Mouse (Mus musculus) heart, embryonic 13.5 days (tissue): ENCODE results near the gene Galnt17. TPM values are rescaled to one million over a fixed set of nuclear protein-coding genes. Genes with fewer than 3 reads are reported as not detected.

Experiments
- ATAC-seq: fragments of 200-750 bp; cut with Nextera tagmentation; 2 replicates; pipeline ENCODE4 v1.8.0; 2017; ENCODE audit warnings: moderate TSS enrichment; ENCODE audit not compliant: insufficient number of reproducible peaks, low FRiP score, low TSS enrichment; ENCODE audit errors: extremely low read depth
- H3K27ac ChIP-seq: fragments of 300-500 bp; sonication (generic); replicated peaks from 2 replicates; pipeline ENCODE4 v1.5.1; 2015; ENCODE audit warnings: moderate library complexity, mild to moderate bottlenecking, inconsistent platforms
- H3K27me3 ChIP-seq: fragments of 300-500 bp; sonication (generic); replicated peaks from 2 replicates; pipeline ENCODE4 v1.6.1; 2015; ENCODE audit warnings: mild to moderate bottlenecking, inconsistent platforms
- H3K36me3 ChIP-seq: fragments of 300-500 bp; sonication (generic); 2 replicates; pipeline ENCODE4 v1.6.1; 2015; ENCODE audit warnings: mild to moderate bottlenecking, inconsistent platforms
- H3K4me1 ChIP-seq: fragments of 300-500 bp; sonication (generic); 2 replicates; pipeline ENCODE4 v1.6.1; 2015; ENCODE audit warnings: inconsistent platforms
- H3K4me2 ChIP-seq: fragments of 300-500 bp; sonication (generic); 2 replicates; pipeline ENCODE4 v1.6.1; 2015; ENCODE audit warnings: inconsistent platforms, mild to moderate bottlenecking, moderate library complexity
- H3K4me3 ChIP-seq: fragments of 300-500 bp; sonication (generic); 2 replicates; pipeline ENCODE4 v1.5.1; 2015; ENCODE audit warnings: moderate library complexity, mild to moderate bottlenecking, inconsistent platforms
- H3K9ac ChIP-seq: fragments of 300-500 bp; sonication (generic); 2 replicates; pipeline ENCODE4 v1.6.1; 2015; ENCODE audit warnings: inconsistent platforms, mild to moderate bottlenecking, moderate library complexity
- H3K9me3 ChIP-seq: fragments of 300-500 bp; sonication (generic); 2 replicates; pipeline ENCODE4 v1.6.1; 2016; ENCODE audit warnings: inconsistent platforms
- WGBS: fragments of 180-500 bp; shearing (Covaris S2); methylation state at CpG from one replicate; pipeline ENCODE4 v1.1.7; 2015; ENCODE audit warnings: mixed read lengths; 5-methylcytosine and 5-hydroxymethylcytosine counted together
- polyA plus RNA-seq: library from polyadenylated mRNA; unstranded; fragments of >200 nt; fragmentation: Nextera tagmentation; extraction: Ambion mirVana; gene quantifications from 2 replicates; pipeline ENCODE4 v1.2.1, GENCODE M21; 2015

Gene Galnt17
- polyA plus RNA-seq, 1 experiment from 2014 or later, result 1.0 TPM

DNA sequence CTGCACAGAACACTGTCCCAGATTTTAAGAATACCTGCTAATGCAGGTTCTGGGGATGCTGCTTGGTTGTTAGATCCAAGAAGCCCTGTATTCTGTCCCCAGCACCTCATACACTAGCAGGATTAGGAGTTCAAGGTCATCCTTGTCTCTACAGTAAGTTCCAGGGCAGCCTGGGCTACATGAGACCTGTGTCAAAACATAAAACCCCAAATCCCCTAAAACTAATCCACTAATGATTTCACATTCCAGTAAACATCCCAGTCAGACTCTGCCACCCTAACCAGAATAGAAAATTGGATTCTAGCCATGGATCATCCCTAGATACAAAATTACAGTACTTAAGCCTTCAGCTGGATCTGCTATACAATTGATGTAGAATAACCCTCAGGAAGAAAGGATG lies 123.7 kb downstream of the Galnt17 start:
- no peak overlapping the region for H3K27ac ChIP-seq
- H3K9me3 ChIP-seq, result no peaks in the 10 kb centered on the region
- no peak for ATAC-seq
- no peaks in the 10 kb centered on the region for H3K27me3 ChIP-seq
- no peak overlapping the region for H3K9ac ChIP-seq
- no peak overlapping the region for H3K4me2 ChIP-seq
- no peaks in the 10 kb centered on the region for H3K36me3 ChIP-seq
- H3K4me1 ChIP-seq, result peaks cover 8% of the 10 kb centered on the region
- H3K4me3 ChIP-seq, result no peak overlapping the region

DNA sequence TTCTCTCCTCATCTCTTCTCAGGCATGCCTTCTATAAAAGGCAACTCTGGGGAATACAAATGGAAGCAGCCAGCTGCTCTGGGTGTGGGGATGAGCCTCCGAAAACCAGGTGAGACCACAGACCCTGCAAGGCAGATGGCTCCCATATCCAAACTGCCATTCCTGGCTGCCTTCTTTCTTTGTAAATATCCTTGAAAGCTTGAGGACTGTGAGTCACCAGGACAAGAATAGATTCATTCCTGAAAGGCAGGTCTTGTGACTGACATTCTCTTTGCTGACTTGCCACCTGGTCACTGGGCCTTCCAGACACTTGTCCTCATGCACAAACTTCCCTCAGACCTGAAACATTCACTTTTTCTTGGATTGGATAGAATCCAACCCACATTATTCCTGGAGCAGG lies 127.1 kb downstream of the Galnt17 start:
- Histone ChIP-seq H3K4me2 (no peak overlapping the region), H3K9me3 (no peaks in the 10 kb centered on the region), H3K4me1 (peaks cover 20% of the 10 kb centered on the region), H3K36me3 (no peaks in the 10 kb centered on the region), H3K4me3 (no peak overlapping the region), H3K27me3 (no peaks in the 10 kb centered on the region), H3K9ac (no peak overlapping the region), H3K27ac (no peak overlapping the region)
- 49% methylated on average over 1 of the region's 1 CpGs for WGBS
- ATAC-seq, result no peak

DNA sequence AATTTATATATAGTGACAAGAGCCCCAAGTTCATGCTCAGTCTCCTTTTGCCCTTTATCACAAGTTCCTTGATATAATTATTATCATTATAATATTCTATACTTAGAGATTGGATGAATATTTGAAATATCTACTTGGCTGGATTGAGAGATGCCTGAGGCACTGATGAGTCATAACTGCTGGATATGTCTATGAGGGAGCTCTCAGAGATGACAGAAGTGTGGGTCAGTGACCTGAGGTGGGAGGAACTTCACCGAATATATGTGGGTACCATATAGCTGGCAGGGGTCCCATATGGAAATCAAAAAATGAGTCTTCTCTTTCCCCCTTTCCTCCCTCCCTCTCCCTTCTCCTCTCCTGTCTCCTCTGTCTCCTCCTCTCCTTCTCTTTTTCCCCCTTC lies 127.5 kb downstream of the Galnt17 start:
- no peak overlapping the region for H3K9ac ChIP-seq
- H3K9me3 ChIP-seq, result no peaks in the 10 kb centered on the region
- 47% methylated on average over 1 of the region's 1 CpGs for WGBS
- H3K4me3 ChIP-seq, result no peak overlapping the region
- no peak overlapping the region for H3K27ac ChIP-seq
- H3K36me3 ChIP-seq, result no peaks in the 10 kb centered on the region
- no peak overlapping the region for H3K4me2 ChIP-seq
- no peaks in the 10 kb centered on the region for H3K27me3 ChIP-seq
- H3K4me1 ChIP-seq, result peaks cover 20% of the 10 kb centered on the region
- ATAC-seq, result no peak

GRCm38 (mm10) chr5:131177851-131178250 lies 130.4 kb downstream of the Galnt17 start:
- Histone ChIP-seq H3K27me3 (no peaks in the 10 kb centered on the region), H3K4me3 (no peak overlapping the region), H3K36me3 (no peaks in the 10 kb centered on the region), H3K9me3 (no peaks in the 10 kb centered on the region), H3K4me1 (peaks cover 20% of the 10 kb centered on the region), H3K9ac (no peak overlapping the region), H3K27ac (no peak overlapping the region), H3K4me2 (no peak overlapping the region)
- 37% methylated on average over 7 of the region's 7 CpGs for WGBS
- ATAC-seq, result no peak

DNA sequence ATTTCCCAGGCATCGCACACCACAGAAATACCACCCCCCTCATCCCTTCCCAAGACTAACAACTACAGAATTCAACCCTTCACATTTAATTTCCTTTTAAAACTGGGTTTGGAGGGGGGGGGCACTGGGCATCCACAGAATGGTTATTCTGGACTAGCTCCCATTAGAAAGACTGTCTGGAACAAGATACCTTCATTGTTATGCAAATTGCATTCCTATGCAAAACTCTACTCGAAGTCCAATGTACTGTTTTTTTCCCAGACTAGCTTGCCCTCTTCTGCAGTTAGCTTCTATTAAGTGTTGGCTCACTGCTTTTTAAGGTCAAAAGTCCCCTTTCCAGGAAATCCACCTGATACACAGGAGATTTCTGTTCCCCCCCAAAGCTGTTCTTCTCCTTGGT lies 131.1 kb downstream of the Galnt17 start:
- no peak for ATAC-seq
- Histone ChIP-seq H3K9me3 (no peaks in the 10 kb centered on the region), H3K27me3 (no peaks in the 10 kb centered on the region), H3K27ac (no peak overlapping the region), H3K9ac (no peak overlapping the region), H3K4me3 (no peak overlapping the region), H3K4me2 (no peak overlapping the region), H3K36me3 (no peaks in the 10 kb centered on the region), H3K4me1 (peaks cover 20% of the 10 kb centered on the region)
- 44% methylated on average over 2 of the region's 2 CpGs for WGBS

- no peaks in the 10 kb centered on the region for H3K27me3 ChIP-seq
- ATAC-seq, result no peak
- no peak overlapping the region for H3K4me2 ChIP-seq
- H3K36me3 ChIP-seq, result no peaks in the 10 kb centered on the region
- H3K9me3 ChIP-seq, result no peaks in the 10 kb centered on the region
- no peak overlapping the region for H3K4me3 ChIP-seq
- 59% methylated on average over 6 of the region's 6 CpGs for WGBS
- no peak overlapping the region for H3K27ac ChIP-seq
- H3K4me1 ChIP-seq, result no peaks in the 10 kb centered on the region
- H3K9ac ChIP-seq, result no peak overlapping the region
Observed at GRCm38 (mm10) chr5:131169186-131169585, 139.1 kb downstream of the Galnt17 start.

DNA sequence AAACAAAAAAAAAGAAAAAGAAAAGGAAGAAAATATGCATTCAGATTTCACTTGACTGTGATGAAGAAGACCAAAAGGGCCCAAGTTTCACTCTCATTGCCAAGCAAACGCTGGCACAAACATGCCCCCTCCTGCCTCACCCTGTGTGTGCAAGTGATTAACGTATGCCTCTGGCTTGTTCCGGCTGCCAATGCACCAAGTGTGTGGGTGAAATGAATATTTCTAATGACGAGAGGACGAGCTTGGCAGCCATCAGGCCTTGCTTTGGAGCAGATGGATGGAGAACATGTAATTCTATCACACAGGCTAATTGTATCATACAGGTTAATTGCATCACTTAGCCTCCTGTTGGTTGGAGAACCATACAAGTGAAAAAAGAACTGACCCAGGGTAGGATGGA lies 140.9 kb downstream of the Galnt17 start:
- no peak overlapping the region for H3K4me3 ChIP-seq
- H3K36me3 ChIP-seq, result no peaks in the 10 kb centered on the region
- H3K4me1 ChIP-seq, result no peaks in the 10 kb centered on the region
- 82% methylated on average over 5 of the region's 5 CpGs for WGBS
- no peak overlapping the region for H3K4me2 ChIP-seq
- H3K9me3 ChIP-seq, result no peaks in the 10 kb centered on the region
- no peak overlapping the region for H3K9ac ChIP-seq
- H3K27me3 ChIP-seq, result no peaks in the 10 kb centered on the region
- H3K27ac ChIP-seq, result no peak overlapping the region
- ATAC-seq, result no peak

GRCm38 (mm10) chr5:131165681-131166080 lies 142.6 kb downstream of the Galnt17 start:
- H3K9ac ChIP-seq, result no peak overlapping the region
- no peaks in the 10 kb centered on the region for H3K9me3 ChIP-seq
- no peak overlapping the region for H3K4me3 ChIP-seq
- no peak overlapping the region for H3K4me2 ChIP-seq
- no peak for ATAC-seq
- no peak overlapping the region for H3K27ac ChIP-seq
- H3K27me3 ChIP-seq, result no peaks in the 10 kb centered on the region
- 77% methylated on average over 7 of the region's 7 CpGs for WGBS
- H3K36me3 ChIP-seq, result no peaks in the 10 kb centered on the region
- no peaks in the 10 kb centered on the region for H3K4me1 ChIP-seq

DNA sequence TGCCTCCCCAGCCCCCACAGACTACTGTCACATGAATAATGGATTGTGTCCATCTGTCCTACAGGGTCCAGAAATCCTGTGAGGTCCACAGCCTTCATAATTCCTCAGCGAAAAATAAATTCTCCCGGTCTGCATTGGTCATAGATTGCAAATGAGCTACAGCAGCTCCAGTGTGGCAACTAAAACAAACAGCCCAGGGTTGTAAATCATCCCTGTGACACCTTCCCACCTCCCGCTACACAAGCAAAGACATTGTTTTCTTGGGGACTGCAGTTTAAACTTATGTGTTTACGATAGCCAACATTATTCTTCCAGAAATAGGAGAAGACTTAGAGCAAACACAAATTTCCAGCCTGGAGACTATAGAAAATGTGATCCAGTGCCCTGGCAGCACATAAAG lies 150.4 kb downstream of the Galnt17 start:
- no peak overlapping the region for H3K4me2 ChIP-seq
- H3K36me3 ChIP-seq, result no peaks in the 10 kb centered on the region
- H3K27me3 ChIP-seq, result no peaks in the 10 kb centered on the region
- no peak overlapping the region for H3K9ac ChIP-seq
- no peaks in the 10 kb centered on the region for H3K9me3 ChIP-seq
- no peaks in the 10 kb centered on the region for H3K4me1 ChIP-seq
- H3K4me3 ChIP-seq, result no peak overlapping the region
- 65% methylated on average over 4 of the region's 4 CpGs for WGBS
- ATAC-seq, result no peak
- no peak overlapping the region for H3K27ac ChIP-seq

GRCm38 (mm10) chr5:131156323-131156722 lies 152.0 kb downstream of the Galnt17 start:
- Histone ChIP-seq H3K27me3 (no peaks in the 10 kb centered on the region), H3K27ac (no peak overlapping the region), H3K36me3 (no peaks in the 10 kb centered on the region), H3K4me3 (no peak overlapping the region), H3K4me1 (no peaks in the 10 kb centered on the region), H3K9me3 (no peaks in the 10 kb centered on the region), H3K9ac (no peak overlapping the region), H3K4me2 (no peak overlapping the region)
- WGBS, result 55% methylated on average over 3 of the region's 3 CpGs
- ATAC-seq, result no peak

- Histone ChIP-seq H3K4me2 (no peak overlapping the region), H3K36me3 (no peaks in the 10 kb centered on the region), H3K4me1 (no peaks in the 10 kb centered on the region), H3K27me3 (no peaks in the 10 kb centered on the region), H3K27ac (no peak overlapping the region), H3K9ac (no peak overlapping the region), H3K4me3 (no peak overlapping the region), H3K9me3 (no peaks in the 10 kb centered on the region)
- no peak for ATAC-seq
- 62% methylated on average over 4 of the region's 4 CpGs for WGBS
Observed at GRCm38 (mm10) chr5:131142606-131143005, 165.7 kb downstream of the Galnt17 start.

DNA sequence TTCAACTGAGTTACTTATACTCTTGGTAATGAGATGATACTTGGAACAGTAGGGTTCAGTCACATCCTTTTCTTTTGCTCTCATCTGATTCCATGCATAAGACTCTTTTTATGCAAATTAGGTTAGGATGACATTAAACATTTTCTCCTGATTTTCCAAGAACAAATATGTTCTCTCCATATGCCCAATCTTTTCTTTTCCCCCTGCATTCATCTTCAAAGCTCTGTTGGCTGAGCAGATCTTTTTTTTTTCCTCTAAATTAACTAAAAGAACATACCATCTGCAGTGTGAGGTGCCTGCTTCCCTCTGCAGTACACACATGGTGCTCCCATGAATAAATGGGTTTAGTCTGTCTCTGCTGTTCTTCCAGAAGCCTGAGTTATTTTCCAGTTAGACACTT lies 173.5 kb downstream of the Galnt17 start:
- H3K27ac ChIP-seq, result no peak overlapping the region

More for the DNA sequence above, 173.5 kb downstream of the Galnt17 start:
- Histone ChIP-seq H3K9me3 (peaks cover 9% of the 10 kb centered on the region; the same call in 1 of the 2 replicates), H3K9ac (no peak overlapping the region), H3K36me3 (no peaks in the 10 kb centered on the region), H3K4me1 (no peaks in the 10 kb centered on the region), H3K4me3 (no peak overlapping the region), H3K4me2 (no peak overlapping the region), H3K27me3 (no peaks in the 10 kb centered on the region)
- ATAC-seq, result no peak
